17 mouse cellular contexts compared by ENCODE assay signal in the genomic region with DNA sequence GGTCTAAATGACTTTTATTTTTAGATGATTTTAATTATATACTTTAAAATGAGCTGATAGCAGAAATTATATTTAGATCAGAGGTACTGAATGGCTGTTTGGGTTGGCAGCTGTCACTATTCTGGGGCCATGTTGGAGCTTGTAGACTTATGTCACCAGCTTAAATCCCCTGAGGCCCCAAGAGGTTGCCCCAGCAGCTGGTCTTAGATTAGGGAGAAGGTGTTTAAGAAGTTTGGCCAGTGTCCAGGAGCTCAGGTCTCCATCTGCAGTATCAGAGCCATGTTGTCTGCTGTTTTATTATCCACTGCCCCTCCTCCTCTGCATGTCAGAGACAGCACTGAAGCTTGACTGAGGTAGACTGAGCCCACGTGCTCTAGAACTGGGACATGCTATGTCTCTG. TPM values are rescaled to one million over a fixed set of nuclear protein-coding genes. Genes with fewer than 3 reads are reported as not detected.
A peak's percentile ranks its signal among the peaks of the same experiment; 100 is the strongest.
DNase-seq lines count a peak whose midpoint lies in the region; ATAC-seq and TF ChIP-seq lines count a peak whose summit lies in the region.
"Had no signal": no experiment of that assay in that cellular context is flagged by ENCODE, and none has a peak within 500 bp of the region (broad histone marks: within the 10 kb centered on the region; RNA-seq: fewer than 3 reads in every experiment).

No protein-coding gene starts in this region.

- H3K36me3 ChIP-seq in heart, embryonic 15.5 days: peaks cover 60% of the 10 kb centered on the region
- H3K36me3 ChIP-seq in liver, postnatal 0 days (replicated peaks; ENCODE audit: insufficient read depth, low read length): peaks cover 78% of the 10 kb centered on the region

- no peaks in the 10 kb centered on the region for H3K27me3 ChIP-seq in heart, embryonic 15.5 days
- no peaks in the 10 kb centered on the region for H3K27me3 ChIP-seq in liver, postnatal 0 days (ENCODE audit: insufficient read depth, low read length)
- H3K27me3 ChIP-seq: embryonic facial prominence, embryonic 12.5 days; limb, embryonic 12.5 days had no signal

- 29% methylated on average over 1 of the region's 1 CpGs for WGBS in heart, embryonic 15.5 days
- WGBS in liver, postnatal 0 days (ENCODE audit: insufficient replicate concordance): 61% methylated on average over 1 of the region's 1 CpGs

- peak overlapping the region; percentile 52 for H3K27ac ChIP-seq in heart, embryonic 15.5 days
- H3K27ac ChIP-seq in liver, postnatal 0 days (ENCODE audit: low read depth): no peak overlapping the region
- H3K27ac ChIP-seq: embryonic facial prominence, embryonic 12.5 days; limb, embryonic 12.5 days had no signal

- peak; percentile 61; the same call in 1 of the 2 replicates for TF ChIP-seq EP300 in liver, postnatal 0 days (IDR thresholded peaks at IDR 0.05; ENCODE audit: low read depth)

- DNase-seq in heart, adult 8-10 months (ENCODE audit: low spot score): no peak
- DNase-seq in liver, postnatal 0 days: peak; percentile 32
- no peak for DNase-seq in liver
- DNase-seq in brain, embryonic 14.5 days (ENCODE audit: low read depth): peak; percentile 54
- DNase-seq in right cerebral cortex, adult 18-20 months: no peak
- DNase-seq: adrenal gland, adult 2 months; cerebellum, adult 9-11 months; gastrocnemius, adult 2 months; heart, postnatal 4 days; lung, adult 2 months; thymus, postnatal 25 days had no signal

- H3K4me1 ChIP-seq in heart, embryonic 15.5 days (replicated peaks): peaks cover 29% of the 10 kb centered on the region
- peaks cover 3% of the 10 kb centered on the region; the same call in 1 of the 2 replicates for H3K4me1 ChIP-seq in liver, postnatal 0 days (ENCODE audit: insufficient read depth)
- H3K4me1 ChIP-seq: embryonic facial prominence, embryonic 12.5 days; limb, embryonic 12.5 days had no signal

- TF ChIP-seq CTCF in liver, postnatal 0 days (IDR thresholded peaks at IDR 0.05; ENCODE audit: low read depth): no peak
- no peak for TF ChIP-seq CTCF in brain, embryonic 14.5 days (IDR thresholded peaks at IDR 0.05; ENCODE audit: borderline replicate concordance, extremely low read depth, insufficient read depth, insufficient read length)

- H3K4me3 ChIP-seq in heart, embryonic 15.5 days: no peak overlapping the region
- H3K4me3 ChIP-seq in liver, postnatal 0 days (ENCODE audit: low read depth, low read length): no peak overlapping the region
- H3K4me3 ChIP-seq: embryonic facial prominence, embryonic 12.5 days; gastrocnemius, adult 2 months; limb, embryonic 12.5 days had no signal

- peak; percentile 50; the same call in 1 of the 2 replicates for ATAC-seq in heart, embryonic 15.5 days (replicated peaks; ENCODE audit: insufficient number of reproducible peaks, insufficient read depth, low FRiP score, low read depth)
- ATAC-seq in liver, postnatal 0 days: peak; percentile 74
- peak; percentile 70 for ATAC-seq in megakaryocyte-erythroid progenitor cell, adult 5-6 weeks (replicated peaks; ENCODE audit: low FRiP score, low TSS enrichment, poor library complexity, severe bottlenecking)
- ATAC-seq: hindbrain, embryonic 16.5 days; intestine, postnatal 0 days had no signal

- TF ChIP-seq POLR2A in brain, embryonic 14.5 days (IDR thresholded peaks at IDR 0.05; ENCODE audit: borderline replicate concordance, extremely low read depth, insufficient read depth, insufficient read length, poor library complexity, severe bottlenecking): no peak

- H3K9me3 ChIP-seq in heart, embryonic 15.5 days (replicated peaks): no peaks in the 10 kb centered on the region
- no peaks in the 10 kb centered on the region for H3K9me3 ChIP-seq in liver, postnatal 0 days (ENCODE audit: low read length)
- H3K9me3 ChIP-seq: embryonic facial prominence, embryonic 12.5 days; limb, embryonic 12.5 days had no signal

- no peak overlapping the region for H3K9ac ChIP-seq in heart, embryonic 15.5 days
- no peak overlapping the region for H3K9ac ChIP-seq in liver, postnatal 0 days (replicated peaks)
- H3K9ac ChIP-seq: embryonic facial prominence, embryonic 12.5 days; limb, embryonic 12.5 days had no signal

- H3K4me2 ChIP-seq in heart, embryonic 15.5 days: no peak overlapping the region
- H3K4me2 ChIP-seq in liver, postnatal 0 days (ENCODE audit: low read depth, low read length): no peak overlapping the region
- H3K4me2 ChIP-seq: embryonic facial prominence, embryonic 12.5 days; limb, embryonic 12.5 days had no signal

RNA-seq across cellular contexts. Expression of a gene that starts 8.7 kb away (rescaled TPM):
- 132 and 146 TPM in 2 replicates for polyA plus RNA-seq in heart, embryonic 15.5 days (2015; fragmentation: Nextera tagmentation; extraction: Ambion mirVana)
- total RNA-seq in heart, adult 8-10 months (2022): 10 to 100 TPM; 39.1 to 45.9 (median 43.7) TPM
- polyA plus RNA-seq in liver, postnatal 0 days (2015; fragmentation: Nextera tagmentation; extraction: Ambion mirVana): 92.7 and 97.5 TPM in 2 replicates
- polyA plus RNA-seq in brain, embryonic 14.5 days (2012; rRNA removed): 93.2 and 122 TPM in 2 replicates
- total RNA-seq in megakaryocyte-erythroid progenitor cell, adult 5-6 weeks (2014; fragmentation: Nextera tagmentation): 57.7 and 80.8 TPM in 2 replicates
- 19.5 and 38.6 TPM in 2 replicates for total RNA-seq in megakaryocyte-erythroid progenitor cell, adult 5-6 weeks (2017)

RNA-seq across cellular contexts. Expression of a gene that starts 42.9 kb away (rescaled TPM):
- 32.4 and 38.9 TPM in 2 replicates for polyA plus RNA-seq in heart, embryonic 15.5 days (2015; fragmentation: Nextera tagmentation; extraction: Ambion mirVana)
- 10 to 100 TPM; 48.0 to 58.0 (median 50.7) TPM for total RNA-seq in heart, adult 8-10 months (2022)
- 7.9 and 8.6 TPM in 2 replicates for polyA plus RNA-seq in liver, postnatal 0 days (2015; fragmentation: Nextera tagmentation; extraction: Ambion mirVana)
- polyA plus RNA-seq in brain, embryonic 14.5 days (2012; rRNA removed): 72.7 and 75.2 TPM in 2 replicates
- total RNA-seq in megakaryocyte-erythroid progenitor cell, adult 5-6 weeks (2014; fragmentation: Nextera tagmentation): 89.3 and 93.2 TPM in 2 replicates
- 72.3 and 92.9 TPM in 2 replicates for total RNA-seq in megakaryocyte-erythroid progenitor cell, adult 5-6 weeks (2017)

Comparison
In these comparisons a context has a peak if more than half of its experiments do, and no peak if none do; other contexts are left out.
1. DNase-seq: peak in liver, postnatal 0 days (single experiment) and brain, embryonic 14.5 days (single experiment); none in heart, adult 8-10 months (single experiment), liver (single experiment) and right cerebral cortex, adult 18-20 months (single experiment).
2. Peak in every context shown above with its lines, with median percentiles within 50 percentile points of each other: ATAC-seq.